Mouse (Mus musculus): Measurements from ENCODE around the gene Vmo1. TPM values are rescaled to one million over a fixed set of nuclear protein-coding genes. Genes with fewer than 3 reads are reported as not detected.

Gene Vmo1
- total and polyA plus RNA-seq, 3 experiments = not detected

DNA sequence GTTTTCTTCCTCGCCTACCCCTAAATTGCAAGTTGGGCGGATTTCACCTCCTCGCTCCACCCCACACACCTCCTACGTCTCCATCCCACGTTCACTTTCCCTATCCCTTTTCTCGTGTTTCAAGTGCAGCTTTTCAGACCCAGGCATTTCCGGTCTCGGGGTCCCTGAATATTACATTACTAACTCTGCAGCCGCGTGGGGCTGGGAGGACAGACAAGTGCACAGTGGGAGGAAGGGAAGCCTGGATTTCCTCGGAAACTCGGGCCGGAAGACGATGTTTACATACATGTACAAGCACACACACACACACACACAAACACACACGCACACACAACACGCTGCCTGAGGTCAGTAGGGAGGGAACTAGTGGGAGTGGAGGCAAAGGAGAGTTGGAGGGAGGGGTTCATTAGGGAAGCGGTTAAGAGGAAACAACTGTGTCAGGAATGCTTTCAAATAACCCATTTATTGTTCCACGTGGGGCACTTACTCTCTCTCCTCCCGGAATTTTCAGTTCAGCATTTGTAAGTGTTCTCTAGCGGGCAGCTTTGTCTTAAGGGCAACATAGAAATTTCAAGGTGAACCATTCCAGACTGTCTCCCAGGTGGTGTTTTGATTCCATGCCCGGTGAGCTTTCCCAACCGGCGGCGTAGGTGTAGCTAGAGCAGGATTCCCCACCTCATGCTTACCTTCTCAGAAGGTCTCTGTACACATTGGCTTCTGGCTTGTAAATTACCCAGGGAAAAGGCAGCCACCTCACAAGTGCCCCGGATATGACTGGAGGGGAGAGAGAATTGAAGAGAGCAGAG, 49.3 kb upstream of the Vmo1 start (continued):
- TF ChIP-seq TCF12 (IDR thresholded peaks at IDR 0.05; ENCODE audit: low read depth, low read length) (no peak), BHLHE40 (IDR thresholded peaks at IDR 0.05; ENCODE audit: borderline replicate concordance, low read depth, low read length) (no peak), EP300 (IDR thresholded peaks at IDR 0.05; ENCODE audit: low read depth in 1 of 2, low read length in 2 of 2) (peak in 1 of 2 experiments; percentile 6; a peak in 1 of 4 replicates), POLR2AphosphoS5 (IDR thresholded peaks at IDR 0.05; ENCODE audit: borderline replicate concordance, low read depth, low read length) (no peak), ELF1 (IDR thresholded peaks at IDR 0.05; ENCODE audit: low read depth, low read length) (no peak), RCOR1 (IDR thresholded peaks at IDR 0.05; ENCODE audit: low read depth, low read length) (no peak), TAL1 (IDR thresholded peaks at IDR 0.05; ENCODE audit: low read length) (no peak), NRF1 (IDR thresholded peaks at IDR 0.05; ENCODE audit: insufficient read depth, low read depth, low read length, poor library complexity, severe bottlenecking) (no peak), CHD1 (IDR thresholded peaks at IDR 0.05; ENCODE audit: low read depth, low read length) (0 out of 2 replicates have a peak, but pooled peaks have one; percentile 63), SIN3A (IDR thresholded peaks at IDR 0.05; ENCODE audit: low read length) (peak; percentile 54), RAD21 (IDR thresholded peaks at IDR 0.05; ENCODE audit: low read depth, low read length) (no peak), MAZ (IDR thresholded peaks at IDR 0.05; ENCODE audit: low read depth, low read length) (peak; percentile 19; the same call in 1 of the 2 replicates), CTCF (IDR thresholded peaks at IDR 0.05 in 2 of 3, conservative IDR thresholded peaks at IDR 0.05 in 1 of 3; ENCODE audit: control insufficient read depth in 1 of 3, insufficient read depth in 1 of 3, low read depth in 2 of 3, low read length in 3 of 3, poor library complexity in 1 of 3, severe bottlenecking in 1 of 3) (no peak), TBP (IDR thresholded peaks at IDR 0.05; ENCODE audit: low read depth, low read length) (0 out of 2 replicates have a peak, but pooled peaks have one; percentile 16), E2F4 (IDR thresholded peaks at IDR 0.05; ENCODE audit: borderline replicate concordance, low read depth, low read length) (no peak), POLR2A (IDR thresholded peaks at IDR 0.05; ENCODE audit: control insufficient read depth in 1 of 2, insufficient read depth in 1 of 2, low read depth in 1 of 2, low read length in 2 of 2, poor library complexity in 1 of 2) (peak in 1 of 2 experiments; percentile 22; a peak in 1 of 4 replicates), ZKSCAN1 (IDR thresholded peaks at IDR 0.05; ENCODE audit: low read depth, low read length) (no peak), MYB (IDR thresholded peaks at IDR 0.05; ENCODE audit: low read depth, low read length) (no peak), JUND (IDR thresholded peaks at IDR 0.05; ENCODE audit: low read depth, low read length) (no peak), MAFK (IDR thresholded peaks at IDR 0.05; ENCODE audit: borderline replicate concordance, low read depth, low read length) (no peak), KAT2A (conservative IDR thresholded peaks at IDR 0.05; ENCODE audit: low read depth, low read length) (no peak), CHD2 (IDR thresholded peaks at IDR 0.05; ENCODE audit: low read length) (no peak)

GRCm38 (mm10) chr11:70562995-70563469, 48.6 kb upstream of the Vmo1 start:
- peak overlapping the region; percentile 83 for H3K9ac ChIP-seq (ENCODE audit: control insufficient read depth, low read depth, low read length, poor library complexity, severe bottlenecking)
- peaks cover 0 to 19% of the 10 kb centered on the region in 2 experiments; a peak in 2 of 4 replicates for H3K36me3 ChIP-seq (ENCODE audit: control insufficient read depth in 1 of 2, insufficient read depth in 2 of 2, low read length in 2 of 2)
- 0 out of 2 replicates have a peak, but pooled peaks have one; percentile 8 for TF ChIP-seq NRF1 (IDR thresholded peaks at IDR 0.05; ENCODE audit: insufficient read depth, low read depth, low read length, poor library complexity, severe bottlenecking)
- TF ChIP-seq SMC3 (IDR thresholded peaks at IDR 0.05; ENCODE audit: low read depth, low read length) = no peak
- peak; percentile 24; the same call in 1 of the 2 replicates for TF ChIP-seq MAZ (IDR thresholded peaks at IDR 0.05; ENCODE audit: low read depth, low read length)
- TF ChIP-seq POLR2AphosphoS5 (IDR thresholded peaks at IDR 0.05; ENCODE audit: borderline replicate concordance, low read depth, low read length) = no peak
- no peak for TF ChIP-seq ZNF384 (IDR thresholded peaks at IDR 0.05; ENCODE audit: low read depth, low read length)
- peaks cover 24% of the 10 kb centered on the region for H3K79me2 ChIP-seq (ENCODE audit: control insufficient read depth, insufficient read depth, low read length, poor library complexity)
- peaks cover 0 to 27% of the 10 kb centered on the region in 2 experiments; a peak in 3 of 4 replicates for H3K4me1 ChIP-seq (ENCODE audit: control insufficient read depth in 1 of 2, insufficient read depth in 2 of 2, low read length in 2 of 2)
- peak overlapping the region; percentile 20 for H3K27ac ChIP-seq (ENCODE audit: control insufficient read depth, low read depth, low read length)
- H3K9me3 ChIP-seq (replicated peaks; ENCODE audit: insufficient read depth, low read length) = no peaks in the 10 kb centered on the region
- no peak for DNase-seq (ENCODE audit: low read depth, low spot score)
- peak overlapping the region; percentile 73 to 75 for H3K4me3 ChIP-seq (ENCODE audit: control insufficient read depth in 1 of 2, insufficient read depth in 1 of 2, low read depth in 2 of 2, low read length in 2 of 2)
- no peaks in the 10 kb centered on the region for H3K27me3 ChIP-seq (ENCODE audit: control insufficient read depth in 1 of 2, insufficient read depth in 2 of 2, low read length in 2 of 2)

Measured in MEL (cell line).